In genomic region chr9:36768156-36769047, GRCm38 (mm10) we compare ENCODE assay signal across 8 mouse cellular contexts. TPM values are rescaled to one million over a fixed set of nuclear protein-coding genes. Genes with fewer than 3 reads are reported as not detected.
DNase-seq lines count a peak whose midpoint lies in the region; ATAC-seq and TF ChIP-seq lines count a peak whose summit lies in the region.

No protein-coding gene starts in this region.

- peak overlapping the region; percentile 94 for H3K27ac ChIP-seq in heart, embryonic 10.5 days
- peak overlapping the region; percentile 76 for H3K27ac ChIP-seq in embryonic fibroblast, embryonic 13.5 days (ENCODE audit: insufficient read depth, low read length)
- H3K27ac ChIP-seq in limb, embryonic 13.5 days: peak overlapping the region; percentile 93

- no peak for TF ChIP-seq CTCF in embryonic fibroblast, embryonic 13.5 days (IDR thresholded peaks at IDR 0.05; ENCODE audit: borderline replicate concordance, insufficient read depth, low read length)

- 12% methylated on average over 25 of the region's 25 CpGs for WGBS in heart, embryonic 10.5 days
- WGBS in limb, embryonic 13.5 days: 13% methylated on average over 25 of the region's 25 CpGs

- no peaks in the 10 kb centered on the region for H3K9me3 ChIP-seq in heart, embryonic 10.5 days
- no peaks in the 10 kb centered on the region for H3K9me3 ChIP-seq in limb, embryonic 13.5 days

- 0 out of 2 replicates have a peak, but pooled peaks have one; percentile 42 for TF ChIP-seq POLR2A in embryonic fibroblast, embryonic 13.5 days (IDR thresholded peaks at IDR 0.05; ENCODE audit: low read depth, low read length)
- no peak for TF ChIP-seq POLR2A in myocyte (IDR thresholded peaks at IDR 0.05; ENCODE audit: insufficient read length, low read depth)

- peak; percentile 84 for DNase-seq in heart, embryonic 10.5 days (ENCODE audit: low spot score)
- DNase-seq in heart, adult 18-20 months: no peak
- peak; percentile 71 for DNase-seq in adrenal gland, postnatal 10 days
- DNase-seq in heart, postnatal 14 days: peak; percentile 55 to 57
- DNase-seq in thymus, postnatal 10 days (ENCODE audit: low spot score in 2 of 2): peak; percentile 35 to 52

- H3K79me2 ChIP-seq in myocyte (ENCODE audit: control insufficient read depth, insufficient read depth): peaks cover 33% of the 10 kb centered on the region

- peak overlapping the region; percentile 80 for H3K4me2 ChIP-seq in limb, embryonic 13.5 days (replicated peaks)
- peak overlapping the region; percentile 84 for H3K4me2 ChIP-seq in myocyte (ENCODE audit: low read depth)

- H3K4me3 ChIP-seq in heart, embryonic 10.5 days: peak overlapping the region; percentile 95
- H3K4me3 ChIP-seq in embryonic fibroblast, embryonic 13.5 days (ENCODE audit: insufficient read depth, low read length): peak overlapping the region; percentile 76
- H3K4me3 ChIP-seq in limb, embryonic 13.5 days: peak overlapping the region; percentile 100
- H3K4me3 ChIP-seq in myocyte: peak overlapping the region; percentile 92

- H3ac ChIP-seq in myocyte (ENCODE audit: control insufficient read depth, insufficient read length): no peak overlapping the region

- peak; percentile 9; the same call in 1 of the 2 replicates for ATAC-seq in limb, embryonic 13.5 days (ENCODE audit: low FRiP score, low read depth)

- intact Hi-C loops in heart, postnatal 14 days (cut with DNase I): loop anchor here (5.0 kb wide), 1 partner anchor 41 kb away; the partner anchor contains the start of gene Chek1

- peaks cover 17% of the 10 kb centered on the region for H3K36me3 ChIP-seq in heart, embryonic 10.5 days
- peaks cover 12% of the 10 kb centered on the region for H3K36me3 ChIP-seq in limb, embryonic 13.5 days
- peaks cover 18% of the 10 kb centered on the region for H3K36me3 ChIP-seq in myocyte (ENCODE audit: control insufficient read depth, insufficient read depth)

- H3K27me3 ChIP-seq in heart, embryonic 10.5 days (ENCODE audit: insufficient read depth, poor library complexity, severe bottlenecking): no peaks in the 10 kb centered on the region
- no peaks in the 10 kb centered on the region for H3K27me3 ChIP-seq in limb, embryonic 13.5 days
- H3K27me3 ChIP-seq in myocyte (ENCODE audit: control insufficient read depth, insufficient read depth, insufficient read length): no peaks in the 10 kb centered on the region

- H3K4me1 ChIP-seq in heart, embryonic 10.5 days: peaks cover 12% of the 10 kb centered on the region
- H3K4me1 ChIP-seq in embryonic fibroblast, embryonic 13.5 days (ENCODE audit: control insufficient read depth, insufficient read depth, low read length): peaks cover 2% of the 10 kb centered on the region; the same call in 1 of the 2 replicates
- peaks cover 13% of the 10 kb centered on the region for H3K4me1 ChIP-seq in limb, embryonic 13.5 days

- peak overlapping the region; percentile 88 for H3K9ac ChIP-seq in limb, embryonic 13.5 days

TF ChIP-seq in myocyte, 11 proteins besides CTCF, POLR2A, EP300 and RAD21:
- peak; percentile 29 for TF ChIP-seq POLR2AphosphoS2 (IDR thresholded peaks at IDR 0.05; ENCODE audit: insufficient read length, low read depth)
- no peak for TF ChIP-seq MAX (IDR thresholded peaks at IDR 0.05; ENCODE audit: low read depth)

RNA-seq across cellular contexts. Expression of gene Stt3a, which starts 0.9 kb away (rescaled TPM):
- polyA plus RNA-seq in heart, embryonic 10.5 days (2016; fragmentation: Nextera tagmentation; extraction: Ambion mirVana): 173 and 214 TPM in 2 replicates
- total RNA-seq in heart, adult 18-20 months (2021): 10 to 100 TPM; 58.7 to 62.7 TPM
- total RNA-seq in adrenal gland, postnatal 10 days (2021): 100 to 1,000 TPM; 222 to 235 TPM
- polyA plus RNA-seq in embryonic fibroblast, embryonic 13.5 days (2011; ENCODE audit: insufficient read length, low read depth, missing spikeins): 655 and 681 TPM in 2 replicates
- 10 to 100 TPM; 69.0 to 76.8 TPM for total RNA-seq in heart, postnatal 14 days (2021)
- 286 and 293 TPM in 2 replicates for polyA plus RNA-seq in limb, embryonic 13.5 days (2015; fragmentation: Nextera tagmentation; extraction: Ambion mirVana)
- 204 TPM for polyA plus RNA-seq in myocyte (2012; fragmentation: generic; extraction: Trizol)

RNA-seq across cellular contexts. Expression of gene Ei24, which starts 28.8 kb away (rescaled TPM):
- 71.1 and 81.5 TPM in 2 replicates for polyA plus RNA-seq in heart, embryonic 10.5 days (2016; fragmentation: Nextera tagmentation; extraction: Ambion mirVana)
- total RNA-seq in heart, adult 18-20 months (2021): 10 to 100 TPM; 63.4 to 66.8 TPM
- 100 to 1,000 TPM; 153 to 177 TPM for total RNA-seq in adrenal gland, postnatal 10 days (2021)
- 118 and 127 TPM in 2 replicates for polyA plus RNA-seq in embryonic fibroblast, embryonic 13.5 days (2011; ENCODE audit: insufficient read length, low read depth, missing spikeins)
- total RNA-seq in heart, postnatal 14 days (2021): 10 to 100 TPM; 96.3 to 96.4 TPM
- 102 and 103 TPM in 2 replicates for polyA plus RNA-seq in limb, embryonic 13.5 days (2015; fragmentation: Nextera tagmentation; extraction: Ambion mirVana)
- 57.5 TPM for polyA plus RNA-seq in myocyte (2012; fragmentation: generic; extraction: Trizol)

RNA-seq across cellular contexts. Expression of gene Chek1, which starts 41.5 kb away (rescaled TPM):
- polyA plus RNA-seq in heart, embryonic 10.5 days (2016; fragmentation: Nextera tagmentation; extraction: Ambion mirVana): 26.7 and 37.6 TPM in 2 replicates
- total RNA-seq in heart, adult 18-20 months (2021): 1 to 10 TPM; 1.5 to 2.0 TPM
- 1 to 10 TPM; 6.8 to 8.7 TPM for total RNA-seq in adrenal gland, postnatal 10 days (2021)
- polyA plus RNA-seq in embryonic fibroblast, embryonic 13.5 days (2011; ENCODE audit: insufficient read length, low read depth, missing spikeins): 19.3 and 33.2 TPM in 2 replicates
- total RNA-seq in heart, postnatal 14 days (2021): 1 to 10 TPM; 1.3 to 3.6 TPM
- 39.6 and 40.8 TPM in 2 replicates for polyA plus RNA-seq in limb, embryonic 13.5 days (2015; fragmentation: Nextera tagmentation; extraction: Ambion mirVana)
- 1.4 TPM for polyA plus RNA-seq in myocyte (2012; fragmentation: generic; extraction: Trizol)

RNA-seq across cellular contexts. Expression of gene Fez1, which starts 53.3 kb away (rescaled TPM):
- polyA plus RNA-seq in heart, embryonic 10.5 days (2016; fragmentation: Nextera tagmentation; extraction: Ambion mirVana): 1.9 and 3.8 TPM in 2 replicates
- 1 to 10 TPM; 1.4 to 1.8 TPM for total RNA-seq in heart, adult 18-20 months (2021)
- total RNA-seq in adrenal gland, postnatal 10 days (2021): 1 to 10 TPM; 7.6 to 9.3 TPM
- polyA plus RNA-seq in embryonic fibroblast, embryonic 13.5 days (2011; ENCODE audit: insufficient read length, low read depth, missing spikeins): 32.8 and 69.4 TPM in 2 replicates
- total RNA-seq in heart, postnatal 14 days (2021): 1 to 10 TPM; 1.2 to 1.9 TPM
- polyA plus RNA-seq in limb, embryonic 13.5 days (2015; fragmentation: Nextera tagmentation; extraction: Ambion mirVana): 33.1 and 36.7 TPM in 2 replicates
- polyA plus RNA-seq in myocyte (2012; fragmentation: generic; extraction: Trizol): 2.6 TPM

Comparison
In these comparisons a context has a peak if more than half of its experiments do, and no peak if none do; other contexts are left out.
1. DNase-seq: peak in heart, embryonic 10.5 days (single experiment), adrenal gland, postnatal 10 days (single experiment), heart, postnatal 14 days (2 of 2) and thymus, postnatal 10 days (2 of 2); none in heart, adult 18-20 months (0 of 2).
2. Peak in every context shown above with its lines, with median percentiles within 50 percentile points of each other: H3K27ac ChIP-seq and H3K4me3 ChIP-seq.